Mouse (Mus musculus) MEL-GATA-1-ER (cell line): ENCODE results near the gene Cyb561.

Experiments
- DNase-seq: peaks from one replicate; pipeline ENCODE4 v3.0.0-alpha.2; 2012; ENCODE audit warnings: low read depth; ENCODE audit errors: extremely low read depth

Cyb561 gene

DNA sequence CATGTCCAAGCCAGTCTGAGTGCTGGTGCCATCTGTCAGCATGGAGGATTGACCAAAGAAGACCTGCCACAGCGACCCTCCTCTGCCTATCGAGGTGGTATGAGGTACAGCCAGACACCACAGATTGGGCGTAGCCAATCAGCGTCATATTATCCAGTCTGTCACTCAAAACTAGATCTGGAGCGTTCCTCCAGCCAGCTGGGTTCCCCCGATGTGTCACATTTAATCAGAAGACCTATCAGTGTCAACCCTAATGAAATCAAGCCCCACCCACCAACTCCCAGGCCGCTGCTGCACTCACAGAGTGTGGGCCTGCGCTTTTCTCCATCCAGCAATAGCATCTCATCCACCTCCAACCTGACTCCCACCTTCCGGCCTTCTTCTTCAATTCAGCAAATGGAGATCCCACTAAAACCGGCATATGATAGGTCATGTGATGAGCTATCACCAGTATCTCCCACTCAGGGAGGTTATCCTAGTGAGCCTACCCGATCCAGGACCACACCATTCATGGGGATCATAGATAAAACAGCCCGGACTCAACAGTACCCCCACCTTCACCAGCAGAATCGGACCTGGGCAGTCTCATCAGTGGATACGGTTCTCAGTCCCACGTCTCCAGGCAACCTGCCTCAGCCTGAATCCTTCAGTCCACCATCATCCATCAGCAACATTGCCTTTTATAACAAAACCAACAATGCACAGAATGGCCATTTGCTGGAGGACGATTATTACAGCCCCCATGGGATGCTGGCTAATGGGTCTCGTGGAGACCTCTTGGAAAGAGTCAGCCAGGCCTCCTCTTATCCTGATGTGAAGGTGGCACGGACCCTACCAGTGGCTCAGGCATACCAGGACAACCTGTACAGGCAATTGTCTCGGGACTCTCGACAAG, 30.1 kb downstream of the Cyb561 start:
- no peak for DNase-seq

DNA sequence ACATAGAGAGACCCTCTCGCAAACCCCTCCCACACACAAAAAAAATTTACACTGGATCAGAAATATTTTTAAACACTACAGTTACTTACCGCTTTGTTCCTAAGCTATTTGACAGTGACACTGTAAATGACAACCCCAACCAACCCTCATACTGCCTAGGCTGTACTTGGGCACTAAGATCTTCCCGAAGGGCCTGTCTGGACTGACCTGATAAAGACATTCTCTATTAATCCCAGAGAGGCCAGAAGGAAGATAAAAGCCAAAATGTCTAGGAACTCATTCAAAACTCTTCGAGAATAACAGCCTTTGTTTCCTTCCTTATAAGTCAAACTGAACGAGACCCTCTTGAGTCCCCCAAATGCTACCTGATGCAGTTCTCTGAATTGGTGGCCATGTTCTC, 31.9 kb downstream of the Cyb561 start:
- DNase-seq: no peak

DNA sequence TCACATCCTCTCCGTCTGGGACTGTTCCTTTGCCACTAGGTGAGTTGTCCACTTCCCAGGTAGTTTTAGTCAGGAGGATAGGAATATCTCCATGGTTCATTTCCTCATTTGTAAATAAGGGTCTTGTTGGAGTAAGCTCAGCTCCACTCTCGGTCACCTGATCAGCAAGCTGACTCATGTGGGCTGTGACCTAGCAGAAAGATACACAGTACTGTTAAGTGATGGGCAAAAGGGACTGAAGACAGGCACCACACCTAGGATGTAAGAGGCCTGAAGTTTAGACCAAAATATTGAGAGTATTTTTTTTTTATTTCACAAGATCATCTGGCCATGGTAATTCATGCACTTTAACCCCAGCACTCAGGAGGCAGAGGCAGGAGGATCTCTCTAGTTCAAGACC, 32.3 kb downstream of the Cyb561 start:
- no peak for DNase-seq

DNA sequence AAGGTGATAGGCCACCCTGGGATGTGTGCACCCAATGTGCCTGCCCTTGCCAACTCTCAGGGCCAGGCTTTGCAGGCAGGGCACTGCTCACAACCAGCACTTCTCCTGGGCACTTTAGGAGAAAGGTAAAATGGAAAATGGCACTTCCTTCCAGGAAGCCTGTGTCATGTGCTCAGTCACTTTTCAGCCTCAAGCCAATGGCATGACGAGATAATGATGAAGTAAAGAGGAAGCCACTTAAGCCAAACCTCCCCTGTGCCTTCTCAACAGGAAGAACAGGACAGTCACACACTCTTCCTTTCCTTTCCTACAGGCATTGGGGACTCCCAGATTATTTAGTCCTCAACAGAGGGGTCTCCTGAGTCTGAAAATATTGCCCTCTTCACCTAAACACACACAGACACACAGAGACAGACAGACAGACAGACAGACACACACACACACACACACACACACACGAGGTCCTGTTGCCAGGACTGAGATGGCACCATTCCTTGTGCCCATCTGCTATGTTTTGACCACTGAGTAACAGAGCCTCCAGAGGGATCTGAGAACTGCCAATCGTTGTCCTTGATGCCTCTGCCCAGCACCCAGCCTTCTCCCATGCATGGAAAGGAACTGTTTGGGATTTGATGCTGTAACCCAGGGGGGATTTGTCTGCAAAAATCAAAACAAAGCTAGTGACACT, 32.9 kb downstream of the Cyb561 start:
- no peak for DNase-seq

DNA sequence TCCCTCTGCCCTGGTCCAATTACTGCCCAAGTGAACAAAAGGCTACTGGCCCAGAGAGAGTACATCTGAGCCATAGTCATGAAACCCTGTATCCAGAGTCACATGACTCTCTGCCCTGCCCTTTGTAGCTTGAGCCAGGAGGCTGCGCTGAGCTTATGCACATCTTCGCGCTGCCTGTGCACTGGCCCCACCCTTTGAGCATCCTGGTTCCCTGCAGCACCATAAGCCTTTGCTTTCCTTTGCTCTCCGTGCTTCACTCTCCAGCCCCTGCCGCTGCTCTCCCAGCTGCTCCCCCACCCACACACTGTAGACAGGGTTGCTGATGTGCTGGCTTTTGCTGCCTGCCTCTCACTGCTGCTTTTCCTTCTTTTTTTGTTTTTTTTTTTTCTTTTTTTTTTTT, 39.6 kb downstream of the Cyb561 start:
- no peak for DNase-seq

DNA sequence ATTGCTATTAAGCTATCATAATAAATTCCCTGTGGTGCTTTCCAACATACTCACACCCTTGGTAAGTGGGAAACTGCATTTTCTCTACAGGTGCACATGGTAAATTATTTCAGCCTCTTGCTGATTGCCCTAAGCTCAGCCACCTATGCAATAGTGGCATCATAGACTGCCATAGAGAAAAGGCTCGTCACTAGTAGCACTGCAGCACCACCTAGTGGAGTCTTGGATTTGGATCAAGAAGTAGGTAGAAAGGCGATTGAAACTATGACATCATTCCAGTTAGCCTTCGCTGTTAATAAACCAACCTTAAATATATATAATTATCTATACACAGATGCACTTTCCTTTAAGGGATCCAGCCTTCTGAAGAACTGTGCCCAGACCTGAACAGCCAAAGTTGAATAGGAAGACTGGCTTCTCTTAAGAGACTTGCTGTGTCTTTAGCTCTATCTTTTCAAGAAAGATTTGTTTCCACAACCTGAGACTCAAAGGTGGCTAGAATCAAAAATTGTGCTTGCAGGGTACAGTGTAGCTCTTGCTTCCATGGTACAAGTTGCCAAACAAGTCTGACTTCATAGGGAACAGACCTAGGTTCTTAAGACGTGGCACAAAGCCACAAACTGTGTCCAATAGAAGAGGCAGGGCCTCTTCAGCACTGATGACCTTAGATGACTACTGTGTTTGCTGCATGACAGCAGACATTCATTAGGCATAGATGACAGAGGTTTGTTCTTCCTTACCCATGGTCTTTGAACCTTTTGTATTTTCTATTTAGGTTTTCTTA, 41.4 kb downstream of the Cyb561 start:
- DNase-seq: peak; percentile 44

DNA sequence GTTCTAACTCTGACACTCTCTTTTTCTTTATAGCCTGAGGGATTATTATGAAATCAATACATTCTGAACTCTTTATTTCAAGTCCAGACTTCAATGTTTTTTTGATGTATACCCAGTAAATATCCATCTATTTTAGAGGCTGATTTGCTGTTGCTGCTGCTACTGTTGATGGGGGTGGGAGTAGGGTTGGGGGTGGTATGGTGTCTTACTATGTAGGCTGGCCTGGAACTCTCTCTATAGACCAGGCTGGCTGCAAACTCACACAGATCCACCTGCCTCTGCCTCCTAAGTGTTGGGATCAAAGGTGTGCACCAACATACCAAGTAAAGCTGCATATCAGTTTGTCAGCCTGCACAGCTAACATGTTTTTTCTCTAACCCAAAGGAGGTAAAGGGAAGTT, 42.0 kb downstream of the Cyb561 start:
- no peak for DNase-seq

DNA sequence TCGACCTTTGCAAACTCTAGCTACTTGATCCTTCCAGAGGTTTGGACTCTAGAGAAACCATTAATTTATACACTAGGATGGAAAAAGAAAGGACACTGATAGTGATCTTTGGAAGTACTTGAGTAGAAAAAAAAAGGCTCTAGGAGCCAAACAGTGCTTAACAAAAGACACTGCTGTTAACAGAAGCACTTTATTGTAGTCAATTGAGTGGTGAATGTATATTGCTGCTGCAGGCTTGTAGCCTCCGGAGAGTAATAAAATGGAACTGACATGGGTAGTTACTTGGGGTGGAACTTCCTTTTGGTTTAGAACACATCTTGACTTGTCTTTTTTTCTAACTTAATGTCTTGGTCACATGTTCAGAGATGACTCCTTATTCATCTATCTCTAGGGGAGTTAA, 43.5 kb downstream of the Cyb561 start:
- no peak for DNase-seq

DNA sequence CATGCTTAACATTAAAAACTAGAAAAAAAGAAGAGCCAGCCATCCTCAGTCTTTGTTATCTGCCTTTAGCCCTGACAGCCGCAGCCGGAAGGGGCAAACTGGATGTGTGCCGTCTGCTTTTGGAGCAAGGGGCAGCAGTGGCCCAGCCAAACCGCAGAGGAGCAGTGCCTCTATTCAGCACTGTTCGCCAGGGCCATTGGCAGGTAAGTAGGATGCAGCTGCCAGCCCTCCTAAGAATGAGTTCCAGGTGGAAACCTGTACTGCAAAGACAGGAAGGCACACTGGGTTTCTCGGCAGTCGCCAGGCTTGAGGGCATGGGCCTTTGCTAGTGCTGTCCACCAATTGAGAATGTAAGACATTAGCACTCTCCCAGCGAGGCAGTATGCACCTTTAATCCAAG, 44.2 kb downstream of the Cyb561 start:
- no peak for DNase-seq

DNA sequence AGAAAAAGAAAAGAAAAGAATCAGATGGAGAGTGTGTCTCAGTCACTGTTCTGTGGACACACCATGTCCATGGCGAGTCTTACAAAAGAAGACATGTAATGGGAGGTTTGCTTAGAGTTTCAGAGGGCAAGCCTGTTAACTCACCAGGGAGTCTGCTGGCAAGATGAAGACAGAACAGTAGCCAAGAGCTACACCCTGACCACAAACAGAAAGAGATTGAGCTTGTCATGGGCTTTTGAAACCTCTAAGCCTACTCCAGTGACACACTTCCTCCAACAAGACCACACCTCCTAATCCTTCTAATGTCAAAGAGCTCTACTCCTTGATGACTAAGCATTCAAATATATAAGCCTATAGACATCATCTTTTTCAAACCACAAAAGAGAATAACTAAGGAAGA, 45.8 kb downstream of the Cyb561 start:
- no peak for DNase-seq

DNA sequence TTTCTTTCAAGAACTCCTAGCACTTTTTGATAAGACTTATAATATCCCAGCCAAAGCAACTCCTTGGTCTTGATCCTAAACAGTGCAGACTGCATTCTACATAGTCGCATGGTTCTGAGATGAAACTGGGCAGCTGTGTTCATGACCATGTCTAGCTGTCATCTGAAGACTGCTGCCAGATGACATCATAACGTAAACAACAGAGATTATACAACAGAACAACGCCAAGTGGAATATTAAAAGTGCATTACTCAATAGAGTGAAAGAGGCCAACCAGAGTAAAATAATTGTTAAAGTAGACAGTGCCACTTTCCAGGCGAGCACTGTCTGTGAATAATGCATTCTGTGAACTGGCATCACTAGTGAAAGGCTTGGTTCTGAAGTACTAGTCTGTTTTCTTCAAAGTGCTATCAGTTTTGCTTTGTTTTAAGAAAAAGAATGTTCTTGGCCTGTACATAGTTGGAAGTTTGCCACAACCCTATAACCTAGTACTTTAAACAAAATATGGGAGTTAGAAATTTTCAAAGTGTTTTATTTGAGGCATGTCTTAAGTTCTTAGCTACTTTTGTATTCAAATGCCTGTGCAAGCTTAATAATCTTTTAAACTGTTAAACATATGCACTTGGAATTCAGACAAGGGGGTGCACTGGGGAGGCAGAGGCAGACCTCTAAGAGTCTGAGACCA, 47.5 kb downstream of the Cyb561 start:
- no peak for DNase-seq

DNA sequence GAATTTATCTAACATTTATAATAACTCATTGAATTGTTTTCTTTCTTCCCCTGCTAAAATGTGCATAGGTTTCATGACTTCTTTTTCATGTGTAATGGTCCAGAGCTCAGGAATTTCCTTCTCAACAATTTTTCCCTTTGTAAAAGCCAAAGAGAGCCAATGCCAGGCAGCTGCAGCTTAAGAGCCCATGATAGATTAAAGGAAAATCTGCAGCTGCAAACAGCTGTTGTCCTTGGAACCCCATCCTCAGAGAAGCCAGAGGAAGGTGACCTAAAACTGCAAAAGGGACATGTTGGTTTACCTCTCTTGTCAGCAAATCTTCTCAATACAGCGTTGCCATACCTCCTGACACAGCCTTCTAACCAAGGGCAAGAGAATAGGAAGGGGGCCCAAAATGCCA, 50.2 kb downstream of the Cyb561 start:
- DNase-seq: no peak

DNA sequence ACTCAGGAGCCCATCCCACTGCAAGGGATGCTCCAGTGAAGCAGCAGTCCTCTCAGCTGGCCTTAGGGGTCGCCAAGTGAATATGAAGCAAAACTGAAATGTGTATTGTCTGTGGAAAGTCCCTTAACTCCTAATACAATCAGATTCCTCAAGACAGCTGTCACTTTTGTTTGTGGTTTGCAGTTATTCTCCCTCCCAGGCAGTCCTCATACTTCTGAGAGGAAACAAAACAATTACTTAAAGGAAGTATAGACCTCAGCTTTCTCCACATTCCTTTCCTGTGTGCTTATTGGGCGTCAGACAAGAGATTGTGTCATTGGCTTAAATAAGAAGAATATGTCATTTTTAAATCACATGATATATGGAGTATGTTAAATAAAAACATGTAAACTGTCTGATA, 51.6 kb downstream of the Cyb561 start:
- no peak for DNase-seq

DNA sequence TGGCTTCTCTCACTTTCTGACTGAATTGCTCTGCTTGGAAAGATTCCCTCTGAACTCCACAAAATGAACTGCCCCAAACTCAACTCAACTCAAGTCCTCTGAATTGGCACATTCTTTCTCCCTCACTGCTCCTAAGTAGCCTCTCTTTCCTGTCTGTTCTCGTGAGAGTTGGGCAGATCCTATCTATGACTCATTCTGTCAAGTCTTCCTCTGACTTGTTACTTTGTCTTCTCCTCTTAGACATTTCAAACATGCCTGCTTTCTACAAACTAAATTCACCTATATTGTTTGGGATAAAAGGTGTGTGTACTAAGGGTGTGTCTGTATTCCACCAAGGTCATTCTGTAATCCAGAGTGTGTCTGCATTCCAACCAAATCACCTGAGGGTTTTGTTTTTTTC, 54.0 kb downstream of the Cyb561 start:
- no peak for DNase-seq

DNA sequence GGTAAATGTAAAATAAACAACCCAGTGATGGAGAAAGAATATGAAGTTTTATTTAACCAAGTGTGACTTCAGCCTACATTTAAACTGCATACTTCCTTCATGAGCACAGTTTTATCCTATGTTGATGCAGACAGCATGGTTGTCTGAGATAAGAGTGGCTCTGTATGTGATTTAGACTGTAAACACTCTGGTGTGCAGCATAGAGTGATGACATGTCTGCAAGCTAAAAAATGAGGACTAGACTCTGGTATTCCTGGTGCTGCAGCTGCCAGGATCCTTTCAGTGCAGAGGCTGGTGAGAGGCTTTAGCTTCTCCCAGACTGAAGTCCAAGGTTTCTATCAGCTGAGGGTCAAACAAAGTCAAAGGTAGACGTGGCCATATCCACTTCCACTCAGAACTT, 65.9 kb downstream of the Cyb561 start:
- DNase-seq: no peak

DNA sequence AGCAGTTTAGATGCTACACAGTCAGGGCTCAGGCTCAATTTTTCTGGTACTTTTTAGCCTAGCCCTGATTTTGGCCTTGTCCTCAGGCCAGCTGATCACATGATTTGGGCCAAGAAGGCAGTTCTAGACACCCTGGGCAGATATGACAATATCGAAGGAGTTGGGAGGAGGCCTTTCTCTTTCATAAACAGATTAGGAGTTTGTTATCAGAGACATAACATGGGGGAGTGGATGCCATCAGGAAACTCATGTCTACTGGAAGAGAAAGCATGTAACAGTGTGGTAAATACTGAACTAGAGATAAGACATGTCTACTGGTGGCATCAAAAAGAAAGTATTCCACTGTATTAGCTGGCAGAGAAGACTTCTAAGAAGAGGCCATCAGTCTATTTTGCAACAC, 67.6 kb downstream of the Cyb561 start:
- no peak for DNase-seq
